Mouse (Mus musculus): ENCODE measurements around the gene Clip3.

DNA sequence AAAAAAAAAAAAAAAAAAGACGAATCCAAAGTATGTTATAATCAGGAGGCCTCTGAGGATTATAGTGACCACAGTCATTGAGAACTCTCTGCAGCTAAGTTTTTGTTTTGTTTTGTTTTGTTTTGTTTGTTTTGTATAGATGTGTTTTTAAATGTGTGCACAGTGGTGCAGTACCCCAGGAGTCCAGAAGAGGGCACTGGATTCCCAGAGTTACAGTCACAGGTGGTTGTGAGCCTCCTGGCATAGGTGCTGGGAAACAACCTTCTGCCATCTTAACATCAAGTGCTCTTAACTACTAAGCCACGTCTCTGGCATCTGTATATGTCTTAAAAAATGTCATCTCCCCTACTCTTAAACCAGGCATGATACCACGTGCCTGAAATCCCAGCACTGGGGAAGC is 9.4 kb downstream of the Clip3 start:
- TF ChIP-seq POLR2A (IDR thresholded peaks at IDR 0.05; ENCODE audit: control insufficient read depth, low read depth, low read length) (no peak), CTCF (IDR thresholded peaks at IDR 0.05; ENCODE audit: control insufficient read depth, insufficient read depth, insufficient replicate concordance, low read depth, low read length) (peak; percentile 63; the same call in 1 of the 2 replicates)
